Mouse (Mus musculus) midbrain, embryonic 13.5 days (tissue): ENCODE results near the gene Olfr744. TPM values are rescaled to one million over a fixed set of nuclear protein-coding genes. Genes with fewer than 3 reads are reported as not detected.
"Not testable (repeated sequence)": the region's sequence is repeated elsewhere in the genome, so short reads cannot be mapped to it uniquely, and the experiment has no call there.

ENCODE experiments used
- ATAC-seq: fragments of 200-750 bp; cut with Nextera tagmentation; 2 replicates; pipeline ENCODE4 v1.8.0; 2017; ENCODE audit warnings: mild to moderate bottlenecking, moderate TSS enrichment, moderate library complexity
- H3K27ac ChIP-seq: fragments of 300-500 bp; sonication (generic); 2 replicates; pipeline ENCODE4 v1.5.1; 2015; ENCODE audit warnings: inconsistent platforms, mild to moderate bottlenecking, moderate library complexity
- H3K27me3 ChIP-seq: fragments of 300-500 bp; sonication (generic); 2 replicates; pipeline ENCODE4 v1.6.1; 2015; ENCODE audit warnings: mild to moderate bottlenecking, inconsistent platforms
- H3K36me3 ChIP-seq: fragments of 300-500 bp; sonication (generic); 2 replicates; pipeline ENCODE4 v1.6.1; 2015; ENCODE audit warnings: mild to moderate bottlenecking, inconsistent platforms
- H3K4me1 ChIP-seq: fragments of 300-500 bp; sonication (generic); replicated peaks from 2 replicates; pipeline ENCODE4 v1.6.1; 2015; ENCODE audit warnings: inconsistent platforms
- H3K4me2 ChIP-seq: fragments of 300-500 bp; sonication (generic); replicated peaks from 2 replicates; pipeline ENCODE4 v1.6.1; 2015; ENCODE audit warnings: moderate library complexity, mild to moderate bottlenecking, inconsistent platforms
- H3K4me3 ChIP-seq: fragments of 300-500 bp; sonication (generic); replicated peaks from 2 replicates; pipeline ENCODE4 v1.5.1; 2015; ENCODE audit warnings: mild to moderate bottlenecking, inconsistent platforms
- H3K9ac ChIP-seq: fragments of 300-500 bp; sonication (generic); replicated peaks from 2 replicates; pipeline ENCODE4 v1.6.1; 2015; ENCODE audit warnings: mild to moderate bottlenecking, inconsistent platforms
- H3K9me3 ChIP-seq: fragments of 300-500 bp; sonication (generic); 2 replicates; pipeline ENCODE4 v1.6.1; 2016; ENCODE audit warnings: mild to moderate bottlenecking, inconsistent platforms
- WGBS: fragments of 180-500 bp; shearing (Covaris S2); methylation state at CpG from one replicate; pipeline ENCODE4 v1.1.7; 2015; 5-methylcytosine and 5-hydroxymethylcytosine counted together
- polyA plus RNA-seq: library from polyadenylated mRNA; unstranded; fragments of >200 nt; fragmentation: Nextera tagmentation; extraction: Ambion mirVana; gene quantifications from 2 replicates; pipeline ENCODE4 v1.2.1, GENCODE M21; 2015

The Olfr744 gene
- polyA plus RNA-seq: not detected in 2 replicates

DNA sequence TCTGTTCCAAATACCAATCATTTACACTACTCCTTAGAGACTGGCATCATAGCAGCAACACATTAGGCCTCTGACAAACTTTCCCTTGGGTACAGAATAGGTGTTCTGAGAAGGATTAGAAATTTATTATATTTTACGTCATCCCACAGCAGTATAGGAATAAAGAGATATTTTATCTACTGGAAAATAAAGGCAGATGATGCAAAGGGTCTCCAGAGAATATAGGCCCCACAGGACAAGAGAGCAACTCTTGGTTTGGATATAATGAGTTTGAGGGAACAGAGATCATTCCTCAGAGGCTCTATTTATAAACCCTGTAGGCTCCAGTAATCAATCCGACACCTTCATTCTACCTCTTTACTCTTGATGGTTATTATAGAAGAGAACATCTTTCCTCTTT, at the start of gene Olfr744:
Gene Olfr744, plus strand, starts transcription at position 301 of the 400 bp plus-strand sequence.
- ATAC-seq: no peak
- H3K9ac ChIP-seq: no peak within 1 kb of the TSS
- H3K36me3 ChIP-seq: no peaks in the 10 kb centered on the region
- H3K27me3 ChIP-seq: no peaks in the 10 kb centered on the region
- no peak within 1 kb of the TSS for H3K4me2 ChIP-seq
- no peaks in the 10 kb centered on the region for H3K4me1 ChIP-seq
- no peak within 1 kb of the TSS for H3K27ac ChIP-seq
- H3K9me3 ChIP-seq: no peaks in the 10 kb centered on the region; the same call in 1 of the 2 replicates
- 93% methylated on average over 2 of the region's 2 CpGs for WGBS
- H3K4me3 ChIP-seq: no peak within 1 kb of the TSS

- not testable (repeated sequence) for H3K9ac ChIP-seq, H3K4me3 ChIP-seq, H3K4me2 ChIP-seq, H3K27me3 ChIP-seq, H3K9me3 ChIP-seq, H3K27ac ChIP-seq, ATAC-seq, H3K36me3 ChIP-seq, H3K4me1 ChIP-seq
- 60% methylated on average over 1 of the region's 1 CpGs for WGBS
These were observed 41.6 kb upstream of the Olfr744 start for GRCm38 (mm10) chr14:50573056-50573455.

- no peaks in the 10 kb centered on the region for H3K4me1 ChIP-seq
- no peaks in the 10 kb centered on the region for H3K36me3 ChIP-seq
- H3K9me3 ChIP-seq: no peaks in the 10 kb centered on the region
- H3K27ac ChIP-seq: no peak within 1 kb of the TSS
- no peaks in the 10 kb centered on the region for H3K27me3 ChIP-seq
- H3K9ac ChIP-seq: no peak within 1 kb of the TSS
- no peak within 1 kb of the TSS for H3K4me2 ChIP-seq
- no peak for ATAC-seq
- no peak within 1 kb of the TSS for H3K4me3 ChIP-seq
- 86% methylated on average over 2 of the region's 2 CpGs for WGBS
These were observed 24.4 kb downstream of the Olfr744 start, which contains the start of gene Olfr745 for GRCm38 (mm10) chr14:50639088-50639487. TSS of gene Olfr745 (plus strand) at chr14:50639388.

DNA sequence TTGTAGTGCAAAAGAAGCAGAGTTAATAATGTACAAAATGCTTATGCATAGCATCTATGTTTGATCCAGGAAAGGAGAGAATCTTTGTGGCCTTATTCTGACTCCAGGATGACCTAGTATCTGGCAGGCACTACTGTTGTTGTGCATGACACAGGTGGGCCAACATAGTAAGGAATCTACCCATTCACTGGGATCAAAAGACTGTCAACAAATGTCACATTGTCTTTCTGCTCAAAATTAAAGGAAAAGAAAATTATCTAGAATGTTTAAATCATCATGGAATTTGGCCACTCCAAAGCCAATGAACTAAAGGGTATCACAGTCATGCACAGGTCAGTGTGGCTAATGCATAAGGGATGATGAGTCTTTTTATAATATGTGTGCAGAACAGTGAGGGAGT, 32.1 kb downstream of the Olfr744 start, which contains the start of gene Olfr746:
Gene Olfr746, plus strand, starts transcription at position 301 of the 400 bp plus-strand sequence.
- no peak for ATAC-seq
- H3K9ac ChIP-seq: no peak within 1 kb of the TSS

More for the DNA sequence above, 32.1 kb downstream of the Olfr744 start, which contains the start of gene Olfr746:
- Histone ChIP-seq H3K9me3 (no peaks in the 10 kb centered on the region), H3K4me1 (no peaks in the 10 kb centered on the region), H3K4me2 (no peak within 1 kb of the TSS), H3K27ac (no peak within 1 kb of the TSS), H3K4me3 (no peak within 1 kb of the TSS), H3K27me3 (no peaks in the 10 kb centered on the region), H3K36me3 (no peaks in the 10 kb centered on the region)

Other genes with a start within 250 kb of the Olfr744 start
- gene Olfr736, start 233.7 kb upstream of the Olfr744 start, polyA plus RNA-seq: not detected in 2 replicates
- not detected in 2 replicates for gene Olfr738, start 207.3 kb upstream of the Olfr744 start, polyA plus RNA-seq
- not detected in 2 replicates for gene Olfr739, start 196.3 kb upstream of the Olfr744 start, polyA plus RNA-seq
- not detected in 2 replicates for gene Olfr740, start 169.3 kb upstream of the Olfr744 start, polyA plus RNA-seq
- gene Olfr741, start 142.1 kb upstream of the Olfr744 start, polyA plus RNA-seq: not detected in 2 replicates
- gene Olfr742, start 111.3 kb upstream of the Olfr744 start, polyA plus RNA-seq: not detected in 2 replicates
- gene Olfr743, start 93.0 kb upstream of the Olfr744 start, polyA plus RNA-seq: not detected in 2 replicates
- gene Olfr745, start 24.5 kb downstream of the Olfr744 start, polyA plus RNA-seq: not detected in 2 replicates
- not detected in 2 replicates for gene Olfr746, start 32.2 kb downstream of the Olfr744 start, polyA plus RNA-seq
- gene Olfr747, start 78.3 kb downstream of the Olfr744 start, polyA plus RNA-seq: not detected in 2 replicates
- not detected in 2 replicates for gene Olfr748, start 92.5 kb downstream of the Olfr744 start, polyA plus RNA-seq
- gene Olfr749, start 130.2 kb downstream of the Olfr744 start, polyA plus RNA-seq: not detected in 2 replicates
- gene Ttc5, start 170.6 kb downstream of the Olfr744 start, polyA plus RNA-seq: 130 and 136 TPM in 2 replicates
- 0.11 TPM in 1 of 2 replicates, not detected in the other for gene Ccnb1ip1, start 192.9 kb downstream of the Olfr744 start, polyA plus RNA-seq
- 48.4 and 50.6 TPM in 2 replicates for gene Parp2, start 193.0 kb downstream of the Olfr744 start, polyA plus RNA-seq